Mouse (Mus musculus) CH12.LX (cell line): Measurements from ENCODE around the gene Tmem185a.
"Not testable (repeated sequence)": the region's sequence is repeated elsewhere in the genome, so short reads cannot be mapped to it uniquely, and the experiment has no call there.

Experiments used
- CTCF ChIP-seq, 2 experiments: IDR thresholded peaks in 1 of 2; conservative IDR thresholded peaks in 1 of 2; 2 replicates each; pipeline ENCODE4 v1.5.1; 2011 to 2012; ENCODE audit warnings: low read depth in 2 of 2, low read length in 2 of 2, improper control_type of control experiment in 1 of 2, inconsistent platforms in 1 of 2, mild to moderate bottlenecking in 1 of 2, moderate library complexity in 1 of 2
- KAT2A ChIP-seq: IDR thresholded peaks from 2 replicates; pipeline ENCODE4 v1.6.1; 2012; ENCODE audit warnings: low read length, improper control_type of control experiment, inconsistent platforms; ENCODE audit not compliant: insufficient replicate concordance
- MAZ ChIP-seq: IDR thresholded peaks from 2 replicates; pipeline ENCODE4 v1.6.1; 2012; ENCODE audit warnings: low read depth, mild to moderate bottlenecking, inconsistent platforms, low read length, improper control_type of control experiment, moderate library complexity
- POLR2A ChIP-seq: IDR thresholded peaks from 2 replicates; pipeline ENCODE4 v1.6.1; 2011; ENCODE audit warnings: low read depth, mild to moderate bottlenecking, improper control_type of control experiment, low read length

- TF ChIP-seq MAZ; CTCF (conservative IDR thresholded peaks at IDR 0.05 in 1 of 2, IDR thresholded peaks at IDR 0.05 in 1 of 2; ENCODE audit: low read depth in 2 of 2, low read length in 2 of 2); POLR2A; KAT2A: not testable (repeated sequence)
These were observed 37.4 kb upstream of the Tmem185a start for GRCm38 (mm10) chrX:70514413-70514812.
